Mouse (Mus musculus): ENCODE data around the gene Olfr1418. TPM values are rescaled to one million over a fixed set of nuclear protein-coding genes. Genes with fewer than 3 reads are reported as not detected.

The Olfr1418 gene
- polyA plus RNA-seq, 1 experiment from 2014 or later: not detected

GRCm38 (mm10) chr19:11808452-11808851 lies 52.4 kb downstream of the Olfr1418 start:
- no peak for ATAC-seq (ENCODE audit: low FRiP score, low read depth)
- no peak overlapping the region for H3K27ac ChIP-seq (replicated peaks)
- no peak overlapping the region for H3K9ac ChIP-seq
- H3K9me3 ChIP-seq: no peaks in the 10 kb centered on the region
- H3K36me3 ChIP-seq: no peaks in the 10 kb centered on the region
- H3K4me2 ChIP-seq: no peak overlapping the region
- H3K27me3 ChIP-seq: no peaks in the 10 kb centered on the region
- H3K4me3 ChIP-seq: no peak overlapping the region
- 87% methylated on average over 2 of the region's 2 CpGs for WGBS
- H3K4me1 ChIP-seq (replicated peaks): peaks cover 9% of the 10 kb centered on the region

GRCm38 (mm10) chr19:11807822-11808221 lies 53.0 kb downstream of the Olfr1418 start:
- no peak overlapping the region for H3K27ac ChIP-seq (replicated peaks)
- no peak overlapping the region for H3K9ac ChIP-seq
- no peaks in the 10 kb centered on the region; the same call in 1 of the 2 replicates for H3K36me3 ChIP-seq
- no peaks in the 10 kb centered on the region for H3K27me3 ChIP-seq
- no peak overlapping the region for H3K4me3 ChIP-seq
- WGBS: 30% methylated on average over 6 of the region's 6 CpGs
- no peak overlapping the region for H3K4me2 ChIP-seq
- H3K4me1 ChIP-seq (replicated peaks): peaks cover 9% of the 10 kb centered on the region
- H3K9me3 ChIP-seq: no peaks in the 10 kb centered on the region
- ATAC-seq (ENCODE audit: low FRiP score, low read depth): no peak

DNA sequence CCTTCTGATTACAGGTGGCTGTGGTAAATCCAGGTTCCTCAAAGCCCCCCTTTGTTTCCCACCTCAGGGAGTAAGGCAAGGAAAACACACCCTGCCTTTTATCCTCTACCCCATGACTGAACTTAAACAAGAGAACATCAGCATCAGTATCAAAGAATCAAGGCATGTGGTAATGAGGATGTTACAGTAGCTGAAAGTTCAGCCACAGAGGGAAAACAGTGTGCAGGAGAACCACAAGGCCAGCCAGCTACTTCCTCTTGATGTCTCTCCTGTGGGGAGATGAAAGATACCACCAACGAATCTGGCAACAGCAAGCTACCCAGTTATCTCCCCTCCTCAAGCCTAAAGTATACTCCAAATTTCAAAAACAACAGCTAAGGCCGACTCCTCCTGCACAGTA lies 53.6 kb downstream of the Olfr1418 start:
- Histone ChIP-seq H3K4me1 (replicated peaks) (peaks cover 8% of the 10 kb centered on the region), H3K27ac (replicated peaks) (no peak overlapping the region), H3K4me2 (no peak overlapping the region), H3K4me3 (no peak overlapping the region), H3K9me3 (no peaks in the 10 kb centered on the region), H3K27me3 (no peaks in the 10 kb centered on the region), H3K36me3 (no peaks in the 10 kb centered on the region; the same call in 1 of the 2 replicates), H3K9ac (no peak overlapping the region)
- WGBS: 63% methylated on average over 2 of the region's 2 CpGs
- no peak for ATAC-seq (ENCODE audit: low FRiP score, low read depth)

- no peak overlapping the region for H3K4me2 ChIP-seq
- no peaks in the 10 kb centered on the region for H3K27me3 ChIP-seq
- H3K27ac ChIP-seq (replicated peaks): no peak overlapping the region
- no peak for ATAC-seq (ENCODE audit: low FRiP score, low read depth)
- H3K4me3 ChIP-seq: no peak overlapping the region
- WGBS: 72% methylated on average over 1 of the region's 1 CpGs
- H3K9ac ChIP-seq: no peak overlapping the region
- H3K4me1 ChIP-seq (replicated peaks): no peaks in the 10 kb centered on the region
- no peaks in the 10 kb centered on the region for H3K9me3 ChIP-seq
- H3K36me3 ChIP-seq: no peaks in the 10 kb centered on the region; the same call in 1 of the 2 replicates
Observed at GRCm38 (mm10) chr19:11804423-11804822, 56.4 kb downstream of the Olfr1418 start.

Other genes with a start within 250 kb of the Olfr1418 start
- gene Ms4a2, start 237.3 kb downstream of the Olfr1418 start, polyA plus RNA-seq (2015; fragmentation: Nextera tagmentation; extraction: Ambion mirVana): 0.13 and 0.19 TPM in 2 replicates
- gene Ms4a3, start 220.2 kb downstream of the Olfr1418 start, polyA plus RNA-seq (2015; fragmentation: Nextera tagmentation; extraction: Ambion mirVana): not detected in 2 replicates
- not detected in 2 replicates for gene Oosp2, start 200.5 kb downstream of the Olfr1418 start, polyA plus RNA-seq (2015; fragmentation: Nextera tagmentation; extraction: Ambion mirVana)
- not detected in 2 replicates for gene Oosp1, start 169.9 kb downstream of the Olfr1418 start, polyA plus RNA-seq (2015; fragmentation: Nextera tagmentation; extraction: Ambion mirVana)
- not detected in 2 replicates for gene Oosp3, start 164.0 kb downstream of the Olfr1418 start, polyA plus RNA-seq (2015; fragmentation: Nextera tagmentation; extraction: Ambion mirVana)
- gene Gif, start 113.5 kb downstream of the Olfr1418 start, polyA plus RNA-seq (2015; fragmentation: Nextera tagmentation; extraction: Ambion mirVana): not detected in 2 replicates
- 44.6 and 45.2 TPM in 2 replicates for gene Mrpl16, start 90.7 kb downstream of the Olfr1418 start, polyA plus RNA-seq (2015; fragmentation: Nextera tagmentation; extraction: Ambion mirVana)
- 17.6 and 20.6 TPM in 2 replicates for gene Stx3, start 41.7 kb downstream of the Olfr1418 start, polyA plus RNA-seq (2015; fragmentation: Nextera tagmentation; extraction: Ambion mirVana)
- 0.09 and 0.12 TPM in 2 replicates for gene Olfr1417, start 21.8 kb downstream of the Olfr1418 start, polyA plus RNA-seq (2015; fragmentation: Nextera tagmentation; extraction: Ambion mirVana)
- not detected in 2 replicates for gene Olfr1419, start 14.0 kb upstream of the Olfr1418 start, polyA plus RNA-seq (2015; fragmentation: Nextera tagmentation; extraction: Ambion mirVana)
- not detected in 2 replicates for gene Olfr1420, start 25.5 kb upstream of the Olfr1418 start, polyA plus RNA-seq (2015; fragmentation: Nextera tagmentation; extraction: Ambion mirVana)
- 15.1 and 16.8 TPM in 2 replicates for gene Patl1, start 51.3 kb upstream of the Olfr1418 start, polyA plus RNA-seq (2015; fragmentation: Nextera tagmentation; extraction: Ambion mirVana)
- gene Osbp, start 104.9 kb upstream of the Olfr1418 start, polyA plus RNA-seq (2015; fragmentation: Nextera tagmentation; extraction: Ambion mirVana): 3.4 and 3.7 TPM in 2 replicates
- gene Olfr1423, start 180.3 kb upstream of the Olfr1418 start, polyA plus RNA-seq (2015; fragmentation: Nextera tagmentation; extraction: Ambion mirVana): not detected in 2 replicates
- gene Olfr1424, start 201.6 kb upstream of the Olfr1418 start, polyA plus RNA-seq (2015; fragmentation: Nextera tagmentation; extraction: Ambion mirVana): not detected in 2 replicates
- gene Olfr1425, start 216.7 kb upstream of the Olfr1418 start, polyA plus RNA-seq (2015; fragmentation: Nextera tagmentation; extraction: Ambion mirVana): not detected in 2 replicates
- gene Olfr1426, start 230.9 kb upstream of the Olfr1418 start, polyA plus RNA-seq (2015; fragmentation: Nextera tagmentation; extraction: Ambion mirVana): not detected in 2 replicates
- not detected in 2 replicates for gene Olfr1427, start 242.3 kb upstream of the Olfr1418 start, polyA plus RNA-seq (2015; fragmentation: Nextera tagmentation; extraction: Ambion mirVana)